8 mouse cellular contexts compared by ENCODE assay signal in the genomic region with DNA sequence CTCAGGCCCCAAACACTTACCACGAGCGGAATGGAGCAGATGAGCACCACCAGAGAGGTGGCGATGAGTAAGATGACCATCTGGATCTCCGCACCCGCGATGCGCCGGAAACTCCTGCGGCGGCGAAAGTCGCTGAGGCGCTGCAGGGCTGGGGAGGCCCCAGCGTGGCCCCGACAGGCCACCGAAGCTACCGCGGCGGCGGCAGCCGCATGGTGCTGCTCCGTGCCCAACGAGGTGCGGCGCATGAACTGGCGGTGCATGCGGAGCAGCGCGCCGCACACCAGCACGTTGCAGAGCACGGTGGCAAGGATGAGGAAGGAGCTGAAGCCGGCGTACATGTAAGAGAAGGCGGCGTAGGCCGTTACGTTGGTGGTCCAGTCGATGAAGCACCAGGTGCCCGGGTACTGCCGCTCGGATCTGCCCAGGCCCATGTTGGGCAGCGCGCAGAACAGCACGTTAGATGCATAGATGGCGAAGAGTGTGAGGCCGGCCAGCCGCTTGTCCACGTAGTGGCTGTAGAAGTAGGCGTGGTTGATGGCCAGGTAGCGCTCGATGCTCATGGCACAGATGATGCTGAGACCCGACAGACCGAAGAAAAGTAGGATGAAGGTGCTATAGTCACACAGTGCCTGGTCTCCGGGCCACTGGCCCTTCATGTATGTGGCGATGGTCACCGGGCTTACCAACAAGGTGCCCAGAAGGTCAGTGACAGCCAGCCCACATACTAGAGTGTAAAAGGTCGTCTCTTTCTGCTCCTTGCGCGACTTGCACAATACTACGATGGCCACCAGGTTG. TPM values are rescaled to one million over a fixed set of nuclear protein-coding genes. Genes with fewer than 3 reads are reported as not detected.
DNase-seq lines count a peak whose midpoint lies in the region; ATAC-seq and TF ChIP-seq lines count a peak whose summit lies in the region.

No protein-coding gene starts in this region.

- TF ChIP-seq EP300 in ES-Bruce4 (IDR thresholded peaks at IDR 0.05; ENCODE audit: insufficient read depth, low read depth, low read length): no peak

- no peak for TF ChIP-seq POLR2A in ES-Bruce4 (IDR thresholded peaks at IDR 0.05; ENCODE audit: insufficient read depth, low read length)
- TF ChIP-seq POLR2A in myocyte (IDR thresholded peaks at IDR 0.05; ENCODE audit: insufficient read length, low read depth): no peak

- WGBS in embryonic facial prominence, embryonic 11.5 days: 1% methylated on average over 61 of the region's 61 CpGs
- 3% methylated on average over 61 of the region's 61 CpGs for WGBS in heart, embryonic 15.5 days
- WGBS in limb, embryonic 11.5 days: under 1% methylated on average over 61 of the region's 61 CpGs

- peaks cover 38% of the 10 kb centered on the region for H3K79me2 ChIP-seq in myocyte (ENCODE audit: control insufficient read depth, insufficient read depth)

- H3K27ac ChIP-seq in ES-Bruce4 (ENCODE audit: insufficient read depth, low read length): no peak overlapping the region
- H3K27ac ChIP-seq in embryonic facial prominence, embryonic 11.5 days (replicated peaks; ENCODE audit: low read depth, low read length): no peak overlapping the region
- H3K27ac ChIP-seq in heart, embryonic 15.5 days: peak overlapping the region; percentile 18; the same call in 1 of the 2 replicates
- no peak overlapping the region for H3K27ac ChIP-seq in limb, embryonic 11.5 days (replicated peaks; ENCODE audit: low read depth, low read length)

- peak; percentile 15 to 31 for DNase-seq in cerebellum, postnatal 14 days
- no peak for DNase-seq in cerebellum, adult 9-11 months
- DNase-seq in embryonic facial prominence, embryonic 11.5 days (ENCODE audit: low spot score): peak; percentile 36
- peak; percentile 61 for DNase-seq in limb, embryonic 11.5 days (ENCODE audit: low spot score)
- peak; percentile 52 for DNase-seq in thymus, postnatal 0 days (ENCODE audit: low spot score)

- no peaks in the 10 kb centered on the region for H3K9me3 ChIP-seq in ES-Bruce4 (replicated peaks; ENCODE audit: control insufficient read depth, insufficient read depth, low read length, poor library complexity, severe bottlenecking)
- H3K9me3 ChIP-seq in embryonic facial prominence, embryonic 11.5 days (replicated peaks; ENCODE audit: control insufficient read depth, low read length): no peaks in the 10 kb centered on the region
- H3K9me3 ChIP-seq in heart, embryonic 15.5 days (replicated peaks): no peaks in the 10 kb centered on the region
- no peaks in the 10 kb centered on the region for H3K9me3 ChIP-seq in limb, embryonic 11.5 days (ENCODE audit: control insufficient read depth, low read length)

- H3K36me3 ChIP-seq in ES-Bruce4 (ENCODE audit: control insufficient read depth, insufficient read depth, low read length, poor library complexity, severe bottlenecking) (no peaks in the 10 kb centered on the region), myocyte (ENCODE audit: control insufficient read depth, insufficient read depth) (no peaks in the 10 kb centered on the region)
- H3K36me3 ChIP-seq in embryonic facial prominence, embryonic 11.5 days (replicated peaks; ENCODE audit: control insufficient read depth, insufficient read depth, low read depth, low read length): no peaks in the 10 kb centered on the region
- no peaks in the 10 kb centered on the region for H3K36me3 ChIP-seq in heart, embryonic 15.5 days
- H3K36me3 ChIP-seq in limb, embryonic 11.5 days (ENCODE audit: control insufficient read depth, insufficient read depth, low read length): no peaks in the 10 kb centered on the region

- peak overlapping the region; percentile 20; the same call in 1 of the 2 replicates for H3K9ac ChIP-seq in ES-Bruce4 (ENCODE audit: low read depth, poor library complexity, severe bottlenecking)
- H3K9ac ChIP-seq in embryonic facial prominence, embryonic 11.5 days (replicated peaks; ENCODE audit: low read length): peak overlapping the region; percentile 54
- peak overlapping the region; percentile 40 for H3K9ac ChIP-seq in heart, embryonic 15.5 days
- peak overlapping the region; percentile 13; the same call in 1 of the 2 replicates for H3K9ac ChIP-seq in limb, embryonic 11.5 days (ENCODE audit: low read length)

- H3K4me1 ChIP-seq in ES-Bruce4 (ENCODE audit: control insufficient read depth, insufficient read depth, low read length): no peaks in the 10 kb centered on the region
- peaks cover 3% of the 10 kb centered on the region; the same call in 1 of the 2 replicates for H3K4me1 ChIP-seq in embryonic facial prominence, embryonic 11.5 days (ENCODE audit: control insufficient read depth, insufficient read depth, low read length)
- H3K4me1 ChIP-seq in heart, embryonic 15.5 days (replicated peaks): peaks cover 26% of the 10 kb centered on the region
- H3K4me1 ChIP-seq in limb, embryonic 11.5 days (ENCODE audit: control insufficient read depth, insufficient read depth, low read length): peaks cover 12% of the 10 kb centered on the region

- H3K27me3 ChIP-seq in ES-Bruce4 (ENCODE audit: control insufficient read depth, insufficient read depth, low read length, poor library complexity, severe bottlenecking) (peaks cover 5% of the 10 kb centered on the region; the same call in 1 of the 2 replicates), myocyte (ENCODE audit: control insufficient read depth, insufficient read depth, insufficient read length) (no peaks in the 10 kb centered on the region)
- peaks cover 23% of the 10 kb centered on the region for H3K27me3 ChIP-seq in embryonic facial prominence, embryonic 11.5 days (ENCODE audit: control insufficient read depth, insufficient read depth, low read length)
- peaks cover 37% of the 10 kb centered on the region for H3K27me3 ChIP-seq in heart, embryonic 15.5 days
- H3K27me3 ChIP-seq in limb, embryonic 11.5 days (ENCODE audit: control insufficient read depth, insufficient read depth, low read length): peaks cover 21% of the 10 kb centered on the region

- H3K4me2 ChIP-seq in embryonic facial prominence, embryonic 11.5 days (ENCODE audit: low read depth, low read length): peak overlapping the region; percentile 99
- peak overlapping the region; percentile 99 for H3K4me2 ChIP-seq in heart, embryonic 15.5 days
- peak overlapping the region; percentile 96 for H3K4me2 ChIP-seq in limb, embryonic 11.5 days (ENCODE audit: low read depth, severe bottlenecking)
- H3K4me2 ChIP-seq in myocyte (ENCODE audit: low read depth): peak overlapping the region; percentile 100

- peak overlapping the region; percentile 53 for H3K4me3 ChIP-seq in ES-Bruce4 (ENCODE audit: low read depth, low read length)
- peak overlapping the region; percentile 46 for H3K4me3 ChIP-seq in embryonic facial prominence, embryonic 11.5 days (ENCODE audit: low read depth, low read length)
- peak overlapping the region; percentile 61 for H3K4me3 ChIP-seq in heart, embryonic 15.5 days
- H3K4me3 ChIP-seq in limb, embryonic 11.5 days (ENCODE audit: low read depth, low read length): peak overlapping the region; percentile 51
- H3K4me3 ChIP-seq in myocyte: peak overlapping the region; percentile 51

- no peak for TF ChIP-seq CTCF in ES-Bruce4 (IDR thresholded peaks at IDR 0.05; ENCODE audit: low read depth, low read length)

- H3ac ChIP-seq in myocyte (ENCODE audit: control insufficient read depth, insufficient read length): peak overlapping the region; percentile 8

- ATAC-seq in embryonic facial prominence, embryonic 11.5 days (replicated peaks; ENCODE audit: insufficient number of reproducible peaks, low FRiP score, low TSS enrichment, low read depth): peak; percentile 50
- ATAC-seq in heart, embryonic 15.5 days (replicated peaks; ENCODE audit: insufficient number of reproducible peaks, insufficient read depth, low FRiP score, low read depth): no peak
- 0 out of 2 replicates have a peak, but pooled peaks have one; percentile 20 for ATAC-seq in limb, embryonic 11.5 days (ENCODE audit: insufficient number of reproducible peaks, low FRiP score, low TSS enrichment, low read depth)

TF ChIP-seq in myocyte, 11 proteins besides CTCF, POLR2A, EP300 and RAD21:
- TF ChIP-seq MYOD1 (IDR thresholded peaks at IDR 0.05; ENCODE audit: control insufficient read depth in 1 of 3, insufficient read length in 2 of 3, low read depth in 2 of 3) (peak in 1 of 3 experiments; percentile 13), TCF3 (IDR thresholded peaks at IDR 0.05; ENCODE audit: insufficient read length, low read depth) (no peak), MYOG (IDR thresholded peaks at IDR 0.05; ENCODE audit: control insufficient read depth in 1 of 3, insufficient read depth in 1 of 3, insufficient read length in 2 of 3, low read depth in 2 of 3) (peak in 1 of 3 experiments; percentile 15), SRF (IDR thresholded peaks at IDR 0.05; ENCODE audit: control insufficient read depth, insufficient read length, low read depth) (peak; percentile 54), MAX (IDR thresholded peaks at IDR 0.05; ENCODE audit: low read depth) (no peak)

RNA-seq across cellular contexts. Expression of gene Ptger4, which starts 1.5 kb away (rescaled TPM):
- polyA plus RNA-seq in ES-Bruce4 (2011; ENCODE audit: insufficient read depth, insufficient read length, low read depth, missing spikeins) (0.53 and 1.3 TPM in 2 replicates), myocyte (2012; fragmentation: generic; extraction: Trizol) (0.95 TPM)
- polyA plus RNA-seq in embryonic facial prominence, embryonic 11.5 days (2014; fragmentation: Nextera tagmentation; extraction: Ambion mirVana): 1.5 TPM in 2 replicates
- 4.2 and 4.7 TPM in 2 replicates for polyA plus RNA-seq in heart, embryonic 15.5 days (2015; fragmentation: Nextera tagmentation; extraction: Ambion mirVana)
- 1.4 TPM in 2 replicates for polyA plus RNA-seq in limb, embryonic 11.5 days (2014; fragmentation: Nextera tagmentation; extraction: Ambion mirVana)
- 18.2 and 18.3 TPM in 2 replicates for polyA plus RNA-seq in thymus, postnatal 0 days (2015; fragmentation: Nextera tagmentation; extraction: Ambion mirVana)

RNA-seq across cellular contexts. Expression of gene Ttc33, which starts 57.1 kb away (rescaled TPM):
- polyA plus RNA-seq in ES-Bruce4 (2011; ENCODE audit: insufficient read depth, insufficient read length, low read depth, missing spikeins) (22.8 and 29.6 TPM in 2 replicates), myocyte (2012; fragmentation: generic; extraction: Trizol) (17.8 TPM)
- polyA plus RNA-seq in embryonic facial prominence, embryonic 11.5 days (2014; fragmentation: Nextera tagmentation; extraction: Ambion mirVana): 50.7 and 53.9 TPM in 2 replicates
- polyA plus RNA-seq in heart, embryonic 15.5 days (2015; fragmentation: Nextera tagmentation; extraction: Ambion mirVana): 31.8 and 33.7 TPM in 2 replicates
- 46.2 and 47.2 TPM in 2 replicates for polyA plus RNA-seq in limb, embryonic 11.5 days (2014; fragmentation: Nextera tagmentation; extraction: Ambion mirVana)
- 43.6 and 45.9 TPM in 2 replicates for polyA plus RNA-seq in thymus, postnatal 0 days (2015; fragmentation: Nextera tagmentation; extraction: Ambion mirVana)
